Comparison of ENCODE assay signal across 14 mouse cellular contexts in genomic region chr6:145335876-145336768, GRCm38 (mm10).
DNase-seq lines count a peak whose midpoint lies in the region; ATAC-seq lines count a peak whose summit lies in the region.
"Had no signal": no experiment of that assay in that cellular context is flagged by ENCODE, and none has a peak within 500 bp of the region (broad histone marks: within the 10 kb centered on the region; RNA-seq: fewer than 3 reads in every experiment).

No protein-coding gene starts in this region.

- WGBS in heart, embryonic 10.5 days: 37% methylated on average over 18 of the region's 18 CpGs
- WGBS in intestine, embryonic 14.5 days: 55% methylated on average over 18 of the region's 18 CpGs
- WGBS in liver, embryonic 16.5 days (ENCODE audit: insufficient replicate concordance): 60% methylated on average over 18 of the region's 18 CpGs

- peak; percentile 90 for DNase-seq in heart, embryonic 10.5 days (ENCODE audit: low spot score)
- DNase-seq in heart, adult 8-10 months (ENCODE audit: low spot score): no peak
- DNase-seq in adrenal gland, adult 2 months: peak; percentile 86
- DNase-seq in intestine, embryonic 14.5 days (ENCODE audit: low spot score): peak; percentile 58
- DNase-seq in layer of hippocampus, adult 11-12 months (ENCODE audit: low spot score): no peak
- DNase-seq: cerebellum, adult 9-11 months; thymus, adult 2 months had no signal

- H3K36me3 ChIP-seq in heart, embryonic 10.5 days: no peaks in the 10 kb centered on the region
- H3K36me3 ChIP-seq in intestine, embryonic 14.5 days (ENCODE audit: control insufficient read depth, insufficient read depth, low read length): no peaks in the 10 kb centered on the region
- H3K36me3 ChIP-seq in liver, embryonic 16.5 days (ENCODE audit: control insufficient read depth, insufficient read depth): no peaks in the 10 kb centered on the region
- H3K36me3 ChIP-seq: G1E; hindbrain, embryonic 15.5 days had no signal

- no peak overlapping the region for H3K4me2 ChIP-seq in intestine, embryonic 14.5 days (ENCODE audit: low read length)
- H3K4me2 ChIP-seq in liver, embryonic 16.5 days (ENCODE audit: low read depth, low read length): no peak overlapping the region
- H3K4me2 ChIP-seq: hindbrain, embryonic 15.5 days had no signal

- no peaks in the 10 kb centered on the region for H3K9me3 ChIP-seq in heart, embryonic 10.5 days
- H3K9me3 ChIP-seq in intestine, embryonic 14.5 days (ENCODE audit: control insufficient read depth, low read length): no peaks in the 10 kb centered on the region
- no peaks in the 10 kb centered on the region for H3K9me3 ChIP-seq in liver, embryonic 16.5 days (replicated peaks; ENCODE audit: control insufficient read depth, low read length)
- H3K9me3 ChIP-seq: hindbrain, embryonic 15.5 days had no signal

- H3K9ac ChIP-seq in intestine, embryonic 14.5 days (ENCODE audit: low read length): no peak overlapping the region
- H3K9ac ChIP-seq in liver, embryonic 16.5 days (ENCODE audit: low read depth, low read length): no peak overlapping the region
- H3K9ac ChIP-seq: hindbrain, embryonic 15.5 days had no signal

- peak overlapping the region; percentile 1; the same call in 1 of the 2 replicates for H3K4me3 ChIP-seq in heart, embryonic 10.5 days
- no peak overlapping the region for H3K4me3 ChIP-seq in intestine, embryonic 14.5 days (ENCODE audit: low read depth, low read length)
- no peak overlapping the region for H3K4me3 ChIP-seq in liver, embryonic 16.5 days (ENCODE audit: low read depth, low read length)
- H3K4me3 ChIP-seq: hindbrain, embryonic 15.5 days; left cerebral cortex, adult 2 months had no signal

- peaks cover 56% of the 10 kb centered on the region for H3K27me3 ChIP-seq in heart, embryonic 10.5 days (ENCODE audit: insufficient read depth, poor library complexity, severe bottlenecking)
- peaks cover 10% of the 10 kb centered on the region; the same call in 1 of the 2 replicates for H3K27me3 ChIP-seq in intestine, embryonic 14.5 days (replicated peaks; ENCODE audit: control insufficient read depth, insufficient read depth, low read length)
- peaks cover 3% of the 10 kb centered on the region for H3K27me3 ChIP-seq in liver, embryonic 16.5 days (ENCODE audit: control insufficient read depth, insufficient read depth, low read depth, low read length)
- H3K27me3 ChIP-seq: hindbrain, embryonic 15.5 days had no signal

- peak overlapping the region; percentile 47; the same call in 1 of the 2 replicates for H3K27ac ChIP-seq in heart, embryonic 10.5 days
- no peak overlapping the region for H3K27ac ChIP-seq in intestine, embryonic 14.5 days (ENCODE audit: low read depth)
- H3K27ac ChIP-seq in liver, embryonic 16.5 days (ENCODE audit: low read length): peak overlapping the region; percentile 68
- H3K27ac ChIP-seq: hindbrain, embryonic 15.5 days; left cerebral cortex, adult 2 months; macrophage had no signal

- no peak for ATAC-seq in intestine, embryonic 14.5 days (replicated peaks; ENCODE audit: low FRiP score, low TSS enrichment, low read depth)
- peak; percentile 22 for ATAC-seq in liver, embryonic 16.5 days (ENCODE audit: low read depth)
- ATAC-seq in erythroid progenitor cell, adult 5-6 weeks (replicated peaks; ENCODE audit: low FRiP score, poor library complexity, severe bottlenecking): no peak
- ATAC-seq: midbrain, embryonic 16.5 days had no signal

- H3K4me1 ChIP-seq in heart, embryonic 10.5 days: peaks cover 33% of the 10 kb centered on the region
- H3K4me1 ChIP-seq in intestine, embryonic 14.5 days (replicated peaks; ENCODE audit: control insufficient read depth, insufficient read depth, low read length): peaks cover 7% of the 10 kb centered on the region
- peaks cover 16% of the 10 kb centered on the region for H3K4me1 ChIP-seq in liver, embryonic 16.5 days (ENCODE audit: control insufficient read depth, low read depth, low read length)

Comparison
In these comparisons a context has a peak if more than half of its experiments do, and no peak if none do; other contexts are left out.
1. DNase-seq: peak in heart, embryonic 10.5 days (single experiment), adrenal gland, adult 2 months (single experiment) and intestine, embryonic 14.5 days (single experiment); none in heart, adult 8-10 months (single experiment) and layer of hippocampus, adult 11-12 months (single experiment).